Mouse (Mus musculus): ENCODE data around the gene Mphosph9. TPM values are rescaled to one million over a fixed set of nuclear protein-coding genes. Genes with fewer than 3 reads are reported as not detected.

Mphosph9 gene
- total RNA-seq, 2 experiments from 2014 or later = 4.0 to 4.6 TPM

GRCm38 (mm10) chr5:124287616-124288247, 40.0 kb downstream of the Mphosph9 start:
- no peak for DNase-seq (ENCODE audit: low spot score)
- intact Hi-C loops (cut with DNase I) = no loop called here

- no peak for DNase-seq (ENCODE audit: low spot score)
- intact Hi-C loops (cut with DNase I) = no loop called here
These were observed 43.4 kb downstream of the Mphosph9 start for GRCm38 (mm10) chr5:124284330-124284729.

GRCm38 (mm10) chr5:124282854-124283253, 44.9 kb downstream of the Mphosph9 start:
- intact Hi-C loops (cut with DNase I) = loop anchor here (2.0 kb wide), 1 partner anchor 120 kb away; no protein-coding TSS in a partner anchor
- DNase-seq (ENCODE audit: low spot score) = no peak

- intact Hi-C loops (cut with DNase I) = no loop called here
- no peak for DNase-seq (ENCODE audit: low spot score)
These were observed 57.5 kb downstream of the Mphosph9 start for GRCm38 (mm10) chr5:124270226-124270625.

GRCm38 (mm10) chr5:124269661-124270060, 58.1 kb downstream of the Mphosph9 start:
- intact Hi-C loops (cut with DNase I) = no loop called here

GRCm38 (mm10) chr5:124267652-124268051, 60.1 kb downstream of the Mphosph9 start:
- no peak for DNase-seq (ENCODE audit: low spot score)
- intact Hi-C loops (cut with DNase I) = no loop called here

More at GRCm38 (mm10) chr5:124269661-124270060, 58.1 kb downstream of the Mphosph9 start:
- no peak for DNase-seq (ENCODE audit: low spot score)

- intact Hi-C loops (cut with DNase I) = no loop called here
- DNase-seq (ENCODE audit: low spot score) = no peak
These were observed 61.0 kb downstream of the Mphosph9 start for GRCm38 (mm10) chr5:124266821-124267220.

- no peak for DNase-seq (ENCODE audit: low spot score)
- intact Hi-C loops (cut with DNase I) = no loop called here
These were observed 64.5 kb downstream of the Mphosph9 start for GRCm38 (mm10) chr5:124263246-124263645.

- intact Hi-C loops (cut with DNase I) = no loop called here
- DNase-seq (ENCODE audit: low spot score) = no peak
These were observed 65.7 kb downstream of the Mphosph9 start for GRCm38 (mm10) chr5:124262090-124262489.

GRCm38 (mm10) chr5:124259133-124259532, 68.6 kb downstream of the Mphosph9 start:
- intact Hi-C loops (cut with DNase I) = loop anchor here (2.0 kb wide), 1 partner anchor 96 kb away; no protein-coding TSS in a partner anchor
- DNase-seq (ENCODE audit: low spot score) = no peak

- intact Hi-C loops (cut with DNase I) = loop anchor here (2.0 kb wide), 1 partner anchor 95 kb away; no protein-coding TSS in a partner anchor
These were observed 69.7 kb downstream of the Mphosph9 start for GRCm38 (mm10) chr5:124258026-124258425.

GRCm38 (mm10) chr5:124255141-124255540, 72.6 kb downstream of the Mphosph9 start:
- intact Hi-C loops (cut with DNase I) = no loop called here
- DNase-seq (ENCODE audit: low spot score) = no peak

More at GRCm38 (mm10) chr5:124258026-124258425, 69.7 kb downstream of the Mphosph9 start:
- DNase-seq (ENCODE audit: low spot score) = no peak

- intact Hi-C loops (cut with DNase I) = loop anchor here (5.0 kb wide), 1 partner anchor 136 kb away; the partner anchor contains the start of gene Arl6ip4
- no peak for DNase-seq (ENCODE audit: low spot score)
These were observed 74.2 kb downstream of the Mphosph9 start for GRCm38 (mm10) chr5:124253555-124253954.

GRCm38 (mm10) chr5:124252580-124253320, 75.0 kb downstream of the Mphosph9 start:
- intact Hi-C loops (cut with DNase I) = loop anchor here (5.0 kb wide), 1 partner anchor 135 kb away; the partner anchor contains the start of gene Arl6ip4
- DNase-seq (ENCODE audit: low spot score) = no peak

- intact Hi-C loops (cut with DNase I) = loop anchor here (5.0 kb wide), 1 partner anchor 134 kb away; the partner anchor contains the start of gene Arl6ip4
- DNase-seq (ENCODE audit: low spot score) = no peak
These were observed 76.7 kb downstream of the Mphosph9 start for GRCm38 (mm10) chr5:124251070-124251469.

GRCm38 (mm10) chr5:124249614-124250591, 77.9 kb downstream of the Mphosph9 start, which contains the start of gene Pitpnm2:
Gene Pitpnm2, minus strand, starts transcription at chr5:124249760.
- peak; percentile 36 for DNase-seq (ENCODE audit: low spot score)

GRCm38 (mm10) chr5:124248845-124249613, 78.7 kb downstream of the Mphosph9 start:
- intact Hi-C loops (cut with DNase I) = loop anchor here (1.0 to 5.0 kb wide), 2 partner anchors 25 to 37 kb away; no protein-coding TSS in a partner anchor
- DNase-seq (ENCODE audit: low spot score) = peak; percentile 37

More at GRCm38 (mm10) chr5:124249614-124250591, 77.9 kb downstream of the Mphosph9 start, which contains the start of gene Pitpnm2:
- intact Hi-C loops (cut with DNase I) = loop anchor here (5.0 kb wide), 2 partner anchors 38 to 133 kb away; partner anchors contain the start of gene Arl6ip4

- intact Hi-C loops (cut with DNase I) = loop anchor here (1.0 to 5.0 kb wide), 2 partner anchors 24 to 36 kb away; no protein-coding TSS in a partner anchor
- DNase-seq (ENCODE audit: low spot score) = peak; percentile 31
These were observed 79.7 kb downstream of the Mphosph9 start for GRCm38 (mm10) chr5:124247986-124248626.
